Mouse (Mus musculus) left cerebral cortex, adult 11 months (tissue): Measurements from ENCODE around the gene Ugt2b36.
"Not testable (repeated sequence)": the region's sequence is repeated elsewhere in the genome, so short reads cannot be mapped to it uniquely, and the experiment has no call there.

Source experiments
- DNase-seq: peaks from one replicate; pipeline ENCODE4 v3.0.0; 2022; ENCODE audit warnings: low spot score

Gene Ugt2b36

GRCm38 (mm10) chr5:87092346-87093027, at the start of gene Ugt2b36:
TSS of gene Ugt2b36 (minus strand) at chr5:87092555.
- DNase-seq = no peak

GRCm38 (mm10) chr5:87140196-87140595, 47.8 kb upstream of the Ugt2b36 start, which contains the start of gene Ugt2b5:
TSS of gene Ugt2b5 (minus strand) at chr5:87140318.
- not testable (repeated sequence) for DNase-seq

DNA sequence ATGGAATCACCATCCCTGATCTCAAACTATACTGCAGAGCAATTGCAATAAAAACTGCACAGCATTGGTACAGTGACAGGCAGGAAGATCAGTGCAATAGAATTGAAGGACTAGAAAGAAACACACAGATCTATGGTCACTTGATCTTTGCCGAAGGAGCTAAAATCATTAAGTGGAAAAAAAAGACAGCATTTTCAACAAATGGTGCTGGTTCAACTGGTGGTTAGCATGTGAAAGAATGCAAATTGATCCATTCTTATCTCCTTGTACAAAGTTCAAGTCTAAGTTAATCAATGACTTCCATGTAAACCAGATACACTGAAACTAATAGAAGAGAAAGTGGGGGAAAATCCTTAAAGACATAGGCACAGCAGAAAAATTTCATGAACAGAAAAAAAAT, 11.3 kb upstream of the Ugt2b36 start:
- DNase-seq = not testable (repeated sequence)

GRCm38 (mm10) chr5:87091111-87091510, 1.2 kb downstream of the Ugt2b36 start:
- no peak for DNase-seq

DNA sequence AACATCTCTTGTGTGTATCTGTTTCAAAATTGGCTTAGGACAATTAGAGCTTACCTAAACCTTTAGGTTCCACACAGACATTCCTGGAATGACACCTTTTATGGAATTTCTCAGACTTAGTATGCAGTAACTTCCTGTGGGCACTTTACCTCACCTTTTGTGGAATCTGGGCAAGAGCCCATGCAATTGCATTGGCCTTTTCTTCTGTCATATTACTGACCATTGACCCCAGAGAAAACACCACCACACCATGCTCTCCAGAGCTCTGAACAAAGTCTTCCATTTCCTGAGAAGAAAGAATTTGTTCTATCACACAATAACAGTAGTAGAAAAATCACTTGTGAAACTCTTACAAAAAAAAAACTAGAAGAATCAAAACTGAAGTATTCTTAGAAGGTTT, 3.1 kb downstream of the Ugt2b36 start:
- no peak for DNase-seq

DNA sequence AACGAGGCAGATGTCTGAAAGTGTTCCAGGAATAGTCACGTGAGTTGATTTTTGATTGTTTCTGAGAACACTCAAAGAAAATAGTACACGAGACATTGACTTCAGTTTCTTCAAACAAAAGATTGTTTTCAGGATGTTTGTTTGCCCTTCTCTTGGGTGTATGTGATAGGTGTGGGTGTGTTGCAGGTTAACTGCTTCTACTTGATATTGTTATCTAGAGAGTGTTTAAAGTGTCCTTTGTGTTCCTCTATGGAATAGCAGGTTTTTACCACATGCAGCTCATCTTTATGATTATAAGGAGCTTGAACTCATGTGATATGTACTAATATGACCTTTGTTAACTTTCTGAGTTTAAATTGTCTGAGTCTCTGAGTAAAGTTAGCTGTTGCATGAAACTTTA, 6.1 kb downstream of the Ugt2b36 start:
- no peak for DNase-seq

DNA sequence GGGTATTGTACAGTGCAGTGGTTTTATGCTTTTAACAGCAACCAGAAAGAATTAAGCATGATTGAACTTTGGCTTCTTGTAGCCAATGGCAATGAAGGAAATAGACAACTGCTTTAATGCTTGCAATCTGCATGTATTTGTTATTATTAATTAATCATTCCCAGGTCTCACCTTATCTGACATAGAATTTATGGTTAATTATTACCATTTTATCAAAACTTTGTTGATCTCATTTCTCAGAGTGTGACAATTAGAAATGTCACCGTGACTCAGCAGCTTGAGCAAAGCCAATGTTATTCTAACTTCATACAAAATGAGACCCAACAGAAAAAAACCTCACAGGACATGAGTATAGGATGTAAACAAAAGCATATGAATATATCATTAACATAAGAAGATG, 61.7 kb downstream of the Ugt2b36 start:
- no peak for DNase-seq

DNA sequence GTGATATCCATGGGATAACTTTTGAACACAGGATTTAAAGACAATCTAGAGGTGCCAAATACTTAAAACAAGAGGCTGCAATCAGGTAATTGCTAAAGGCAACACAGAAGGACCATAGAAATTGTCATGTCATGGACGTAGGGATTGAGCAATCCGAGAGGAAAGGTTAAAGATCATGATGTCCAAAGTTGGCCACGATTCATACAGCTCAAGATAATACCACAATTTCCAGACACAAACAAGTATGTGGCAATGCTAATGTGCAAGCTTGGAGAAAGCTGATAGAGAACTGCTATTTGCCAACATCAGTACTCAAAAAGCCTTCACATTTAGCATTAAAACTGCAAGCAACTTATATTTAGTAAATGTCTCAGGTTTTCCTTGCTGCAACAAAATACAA, 65.0 kb downstream of the Ugt2b36 start:
- DNase-seq = no peak
